Mouse (Mus musculus) common myeloid progenitor, adult 5-6 weeks (primary cell): ENCODE data around the gene Kpna3. TPM values are rescaled to one million over a fixed set of nuclear protein-coding genes. Genes with fewer than 3 reads are reported as not detected.

Experiments used
- ATAC-seq: replicated peaks from 2 replicates; pipeline ENCODE4 v1.8.0; 2016; ENCODE audit warnings: low read depth, mild to moderate bottlenecking, moderate TSS enrichment, inconsistent platforms; ENCODE audit not compliant: poor library complexity, severe bottlenecking
- total RNA-seq: library from RNA; stranded (forward); fragments of 200-1000, 187-1606 nt; gene quantifications from 2 replicates; pipeline ENCODE4 v1.2.3, GENCODE M21; 2017

Kpna3 gene
- total RNA-seq, 1 experiment from 2014 or later: 92.3 TPM

DNA sequence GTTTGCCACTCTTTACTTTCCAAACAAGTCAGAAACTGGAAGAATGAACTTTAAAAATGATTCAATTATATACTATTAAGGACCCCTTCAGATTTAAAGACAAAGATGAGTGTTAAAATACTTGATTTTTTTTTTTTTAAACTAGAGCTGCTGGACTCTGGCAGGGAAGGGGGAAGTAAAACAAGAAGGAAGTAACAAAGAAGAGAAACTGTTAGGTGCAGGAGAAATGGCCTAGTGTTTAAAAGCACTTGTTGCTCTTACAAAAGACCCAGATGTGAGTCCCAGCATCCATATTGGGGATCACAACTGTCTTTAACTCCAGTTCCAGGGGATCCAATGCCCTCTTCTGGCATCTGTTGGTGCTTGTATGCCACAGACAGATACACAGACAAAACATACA lies 33.9 kb downstream of the Kpna3 start:
- ATAC-seq: peak; percentile 62; the same call in 1 of the 2 replicates

- ATAC-seq: no peak
Measured at GRCm38 (mm10) chr14:61404941-61405340, 34.7 kb downstream of the Kpna3 start.

- no peak for ATAC-seq
Measured at GRCm38 (mm10) chr14:61394745-61395144, 44.9 kb downstream of the Kpna3 start.

GRCm38 (mm10) chr14:61390586-61390985 lies 49.1 kb downstream of the Kpna3 start:
- ATAC-seq: no peak

GRCm38 (mm10) chr14:61367290-61367689 lies 72.4 kb downstream of the Kpna3 start:
- no peak for ATAC-seq

DNA sequence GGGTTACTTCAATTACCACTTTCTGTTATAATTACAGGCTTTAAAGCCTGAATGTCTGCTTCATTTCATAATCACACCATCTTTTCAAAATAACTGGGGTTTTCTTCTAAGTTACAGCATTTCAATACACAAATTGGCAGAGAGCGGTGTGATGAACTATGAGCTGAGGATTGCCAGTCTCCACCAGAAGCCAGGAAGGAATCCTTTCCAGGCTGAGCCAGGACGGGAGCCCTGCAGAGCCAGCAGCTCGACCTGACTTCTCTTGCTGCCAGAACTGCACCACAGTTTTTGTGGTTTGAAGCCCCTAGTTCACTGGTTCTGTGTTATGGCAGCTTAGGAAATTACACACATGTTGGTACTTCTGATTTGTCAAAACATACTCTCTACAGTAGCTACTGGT lies 75.0 kb downstream of the Kpna3 start:
- ATAC-seq: no peak

DNA sequence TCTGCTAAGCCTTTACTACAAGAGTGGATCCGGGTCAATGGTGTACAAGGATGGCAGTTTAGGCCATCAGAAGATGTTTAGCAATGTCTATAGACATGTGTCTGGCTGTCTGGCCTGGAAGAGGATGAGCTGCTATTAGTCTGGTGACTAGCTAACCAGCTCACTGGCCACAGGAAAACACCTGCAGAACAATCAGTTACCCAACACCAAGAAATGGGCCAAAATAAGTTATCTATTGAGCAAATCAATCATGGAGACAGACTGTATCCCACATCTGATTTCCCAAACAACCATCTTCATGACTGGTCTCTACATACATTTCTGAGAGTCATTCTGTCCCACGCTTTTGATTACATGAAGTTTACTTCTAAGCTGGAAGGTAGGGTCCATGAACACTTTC lies 75.9 kb downstream of the Kpna3 start:
- ATAC-seq: no peak

GRCm38 (mm10) chr14:61362268-61362667 lies 77.4 kb downstream of the Kpna3 start:
- no peak for ATAC-seq

GRCm38 (mm10) chr14:61360981-61361511 lies 78.6 kb downstream of the Kpna3 start:
- no peak for ATAC-seq

DNA sequence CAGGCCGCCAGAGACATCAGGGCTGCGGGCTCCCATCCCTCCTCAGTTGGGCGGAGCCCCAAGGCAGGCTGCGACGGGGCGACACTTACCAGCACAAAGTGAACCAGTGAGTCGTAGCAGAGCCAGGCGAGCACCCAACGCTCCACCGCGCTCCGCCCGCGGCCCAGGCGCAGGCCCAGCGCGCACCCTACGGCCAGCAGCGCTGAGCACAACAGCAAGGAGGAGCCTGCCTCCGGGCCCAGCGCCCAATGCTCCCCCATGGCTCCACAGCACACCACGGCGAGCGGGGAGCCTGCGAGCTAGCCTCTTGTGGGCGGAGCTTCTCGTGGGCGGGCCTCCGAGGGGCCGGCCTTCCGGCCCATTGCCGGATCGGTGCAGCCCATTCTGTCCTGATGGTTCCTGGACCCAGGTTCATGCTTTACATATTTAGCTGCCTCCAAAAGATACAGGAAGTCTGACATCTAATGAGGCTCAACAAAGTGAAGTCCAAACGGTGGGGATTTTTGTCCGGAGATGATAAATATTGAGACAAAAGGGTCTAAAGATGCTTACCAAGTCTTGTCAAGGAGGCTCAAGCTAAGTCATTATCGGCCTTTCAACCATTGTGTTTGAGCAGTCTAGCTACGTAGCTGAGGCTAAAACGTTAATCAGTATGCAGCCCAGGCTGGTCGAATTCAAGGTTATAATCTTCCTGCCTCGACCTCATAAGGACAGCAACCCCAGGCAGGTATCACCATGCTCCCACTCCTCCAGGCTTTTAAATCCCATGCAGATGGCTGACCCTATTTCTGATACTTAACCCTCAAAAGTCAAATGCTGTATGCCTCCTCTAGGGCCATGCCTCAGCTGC lies 79.3 kb downstream of the Kpna3 start, which contains the start of gene Ebpl:
Gene Ebpl, minus strand, starts transcription at position 309 of the 850 bp plus-strand sequence.
- peak; percentile 95 for ATAC-seq

- ATAC-seq: no peak
Measured at GRCm38 (mm10) chr14:61354251-61355235, 85.1 kb downstream of the Kpna3 start.

- no peak for ATAC-seq
Measured at GRCm38 (mm10) chr14:61350808-61351207, 88.9 kb downstream of the Kpna3 start.

GRCm38 (mm10) chr14:61349876-61350275 lies 89.8 kb downstream of the Kpna3 start:
- no peak for ATAC-seq

DNA sequence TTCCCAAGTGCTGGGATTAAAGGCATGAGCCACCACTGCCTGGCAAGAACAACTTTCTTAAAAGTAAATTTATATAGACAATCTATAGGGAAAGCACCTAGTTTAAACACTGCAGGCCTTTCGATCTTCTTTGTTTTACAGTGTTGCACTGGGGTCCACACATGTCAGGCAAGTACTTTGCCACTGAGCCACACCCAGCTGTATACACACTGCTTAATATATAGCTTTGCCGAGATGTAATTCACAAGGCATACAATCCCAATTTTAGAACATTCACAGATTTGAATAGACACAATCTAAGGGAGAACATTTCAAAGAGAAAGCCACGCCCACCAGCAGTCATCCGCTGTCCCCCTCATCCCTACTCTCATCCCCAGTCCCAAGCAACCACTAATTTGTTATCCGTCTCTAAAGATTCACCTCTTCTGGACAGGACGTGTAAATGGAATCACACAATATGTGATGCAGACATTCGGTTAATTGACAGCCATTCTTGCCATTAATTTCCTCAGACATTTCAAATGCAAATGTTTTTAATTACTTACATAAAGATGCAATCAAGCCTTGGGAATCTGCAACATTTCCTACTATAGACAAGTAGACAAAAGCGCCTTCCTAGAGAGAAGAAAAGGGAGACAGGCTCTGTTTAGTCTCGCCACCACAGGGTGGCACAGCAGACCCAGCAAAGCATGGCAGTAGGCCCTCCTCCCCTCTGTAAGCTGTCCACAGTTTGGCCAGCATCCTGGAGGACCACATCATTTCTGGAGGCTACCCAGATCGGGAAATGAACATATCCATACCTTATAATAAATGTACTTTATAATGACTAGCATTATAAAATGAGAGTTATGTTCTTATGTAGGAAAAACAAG lies 92.6 kb downstream of the Kpna3 start:
- ATAC-seq: no peak

GRCm38 (mm10) chr14:61344590-61344989 lies 95.1 kb downstream of the Kpna3 start:
- ATAC-seq: no peak

DNA sequence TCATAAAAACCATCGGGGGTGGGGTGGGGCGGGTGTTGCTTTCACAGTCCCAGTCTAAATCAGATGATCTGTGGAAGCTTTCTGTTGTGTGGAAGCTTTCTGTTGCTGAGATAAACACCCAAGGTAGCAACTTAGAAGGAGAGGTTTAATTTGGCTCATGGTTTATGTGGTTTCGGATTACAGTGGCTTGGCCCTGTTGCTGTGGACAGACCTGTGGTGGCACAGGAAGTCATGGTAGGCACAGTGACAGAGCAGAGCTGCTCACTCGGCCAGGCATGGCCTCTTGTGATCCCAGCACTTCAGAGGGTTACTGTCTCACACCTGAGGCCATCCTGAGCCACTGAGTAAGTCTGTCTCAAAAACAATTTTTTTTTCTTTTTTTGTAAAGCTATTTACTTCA lies 100.3 kb downstream of the Kpna3 start:
- ATAC-seq: no peak

DNA sequence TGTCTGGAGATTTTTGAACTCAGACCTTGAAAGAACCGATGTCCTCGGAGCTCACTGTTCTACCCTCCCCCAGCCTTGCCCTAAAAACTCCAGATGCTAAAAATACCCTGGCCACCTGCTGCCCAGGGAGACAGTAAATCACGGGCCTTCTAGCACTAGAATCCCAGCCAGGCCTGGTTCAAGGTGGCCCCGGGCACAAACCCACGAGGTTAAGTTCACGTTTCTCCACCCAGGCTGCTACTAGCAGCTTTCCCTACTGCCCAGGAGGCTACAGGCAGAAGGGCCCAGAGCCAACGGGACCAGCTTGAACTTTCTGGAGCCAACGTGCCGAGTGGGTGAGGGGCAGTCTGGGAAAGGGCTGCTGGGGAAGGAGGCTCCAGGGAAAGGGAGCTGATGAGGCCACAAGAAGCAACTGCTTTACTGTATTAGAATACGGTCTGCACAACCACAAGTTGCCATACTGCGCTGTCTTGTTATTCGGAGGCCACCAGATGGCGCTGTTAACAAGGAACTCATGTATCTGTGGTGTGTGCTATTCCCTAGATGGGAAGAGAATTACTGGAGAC lies 108.6 kb downstream of the Kpna3 start:
- ATAC-seq: peak; percentile 89

DNA sequence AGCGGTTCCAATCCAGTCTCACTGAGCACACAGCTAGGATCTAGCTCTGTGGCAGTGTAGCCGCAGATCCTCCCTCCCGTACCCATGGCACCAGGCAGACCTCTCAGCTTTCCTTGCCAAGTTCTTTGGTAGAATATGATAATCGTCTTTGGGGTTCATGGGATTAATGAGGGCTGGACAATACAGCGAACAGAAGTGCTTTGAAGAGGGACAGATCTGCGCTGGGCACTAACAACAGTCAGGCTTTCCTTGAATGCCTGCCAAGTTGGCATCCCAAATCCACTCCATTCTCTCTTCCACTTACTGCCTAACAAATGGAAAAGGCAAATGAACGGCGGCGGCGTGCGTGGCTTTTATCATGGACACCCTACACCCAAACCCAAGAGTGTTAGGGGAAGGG lies 109.1 kb downstream of the Kpna3 start:
- no peak for ATAC-seq
